Mouse (Mus musculus) cerebellum, adult 9-10 months (tissue): ENCODE data around the gene Mrps27.
A peak's percentile ranks its signal among the peaks of the same experiment; 100 is the strongest.
"Not testable (repeated sequence)": the region's sequence is repeated elsewhere in the genome, so short reads cannot be mapped to it uniquely, and the experiment has no call there.

Experiments used
- DNase-seq: peaks from one replicate; pipeline ENCODE4 v3.0.0; 2022

The Mrps27 gene

DNA sequence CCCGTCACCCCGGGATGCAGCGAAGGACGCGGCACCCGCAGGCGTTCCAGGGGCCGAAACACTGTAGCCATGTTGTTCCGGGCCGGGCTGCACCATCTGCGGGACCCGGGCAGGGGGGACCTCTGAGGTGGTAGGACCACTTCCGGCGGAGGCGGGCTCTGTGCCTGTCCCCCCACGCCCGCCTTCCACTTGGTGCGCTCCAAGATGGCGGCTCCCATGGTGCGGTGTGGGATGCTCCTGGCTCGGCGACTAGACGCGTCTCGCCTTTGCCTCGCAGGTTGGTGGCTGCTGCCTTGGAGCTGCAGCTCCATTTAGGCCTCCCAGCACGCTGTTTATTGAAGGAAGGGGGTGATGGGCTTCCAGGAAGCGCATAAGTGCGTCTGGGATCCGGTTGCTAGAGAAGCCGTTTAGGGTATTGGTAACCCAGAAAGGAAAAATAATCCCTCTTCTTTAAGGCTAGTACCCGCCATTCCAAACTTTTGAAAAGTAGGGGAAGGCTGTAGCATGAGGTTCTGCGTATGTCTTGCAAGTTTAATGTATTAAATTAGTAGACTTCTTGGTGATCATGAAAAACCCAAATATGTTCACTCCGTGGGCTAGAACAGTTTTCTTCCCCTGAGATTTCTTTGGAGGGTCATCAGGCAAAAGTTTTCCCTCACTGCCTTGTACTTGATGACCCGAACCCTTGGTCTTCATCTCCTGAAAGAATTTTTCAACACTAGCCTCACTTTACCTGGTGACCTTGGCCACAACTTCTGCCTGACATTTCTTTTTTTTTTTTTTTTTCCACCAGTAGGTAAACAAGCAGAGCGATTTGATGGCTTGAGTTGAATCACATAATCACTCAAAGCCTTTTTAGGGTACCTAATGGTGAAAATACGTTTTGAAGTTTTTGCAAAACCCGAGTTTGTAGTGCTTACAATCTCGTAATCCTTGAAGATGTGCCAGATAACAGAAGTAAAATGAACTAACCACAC lies at the start of gene Mrps27, which contains the start of gene Ptcd2:
Mrps27 (plus strand) TSS at position 188 of the 977 bp plus-strand sequence.
Ptcd2 (minus strand) TSS at position 107 of the 977 bp plus-strand sequence.
- peak; percentile 97 for DNase-seq

DNA sequence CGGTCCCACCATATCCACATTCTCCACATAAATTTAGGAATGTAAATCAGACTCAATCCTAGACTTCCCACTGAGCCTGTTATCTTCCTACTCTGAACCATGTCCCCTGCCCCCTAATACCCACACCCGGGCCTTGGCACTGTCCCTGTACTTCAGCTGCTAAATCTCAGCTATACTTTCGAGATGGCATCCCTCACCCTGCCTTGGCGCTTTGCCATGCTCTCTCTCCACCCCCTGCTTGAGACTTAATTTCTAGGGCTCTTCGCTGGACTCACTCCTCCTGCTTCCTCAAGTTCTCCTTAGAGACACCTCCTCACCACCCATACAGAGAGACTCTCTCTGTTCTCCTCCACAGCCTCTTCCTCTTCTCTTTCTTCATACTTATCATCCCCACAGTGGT lies 44.7 kb upstream of the Mrps27 start:
- DNase-seq, result no peak

DNA sequence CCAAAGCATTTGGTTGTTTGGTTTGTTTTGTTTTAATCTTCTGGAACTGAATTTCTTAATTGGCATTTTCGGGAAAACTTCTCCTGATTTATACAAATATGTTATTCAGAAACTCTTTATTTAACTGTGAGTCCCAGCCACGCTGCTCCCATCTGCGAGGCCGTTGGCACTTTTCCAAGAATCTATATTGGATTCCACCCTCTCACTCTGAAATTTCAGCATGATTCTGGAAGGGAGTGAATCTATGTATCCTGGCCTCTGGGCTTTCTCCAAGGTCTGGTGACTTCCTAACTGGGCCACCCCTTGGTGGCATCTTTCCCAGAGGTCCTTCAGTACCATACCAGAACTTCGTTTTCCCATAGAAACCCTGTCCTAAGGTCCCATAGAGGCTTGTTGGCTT lies 40.7 kb upstream of the Mrps27 start:
- no peak for DNase-seq

DNA sequence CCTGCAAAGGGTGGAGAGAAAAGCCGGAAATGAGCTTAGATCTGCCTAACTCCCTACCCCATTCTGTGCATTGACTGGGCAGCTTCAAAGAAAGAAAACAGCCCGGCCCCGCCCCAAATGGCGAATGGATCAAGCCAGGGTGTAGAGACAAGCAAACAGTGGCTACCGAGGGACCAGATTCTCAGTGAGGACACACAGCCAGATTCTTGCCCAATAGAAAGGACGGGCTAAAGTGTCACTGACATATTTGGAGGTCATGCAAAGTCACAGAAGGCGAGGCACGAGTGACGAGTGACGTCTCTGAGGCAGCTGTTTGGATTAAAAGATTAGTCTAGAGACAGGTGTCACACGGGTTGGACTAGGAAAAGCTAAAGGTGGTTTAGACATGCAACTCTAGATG lies 40.2 kb upstream of the Mrps27 start:
- DNase-seq, result no peak

DNA sequence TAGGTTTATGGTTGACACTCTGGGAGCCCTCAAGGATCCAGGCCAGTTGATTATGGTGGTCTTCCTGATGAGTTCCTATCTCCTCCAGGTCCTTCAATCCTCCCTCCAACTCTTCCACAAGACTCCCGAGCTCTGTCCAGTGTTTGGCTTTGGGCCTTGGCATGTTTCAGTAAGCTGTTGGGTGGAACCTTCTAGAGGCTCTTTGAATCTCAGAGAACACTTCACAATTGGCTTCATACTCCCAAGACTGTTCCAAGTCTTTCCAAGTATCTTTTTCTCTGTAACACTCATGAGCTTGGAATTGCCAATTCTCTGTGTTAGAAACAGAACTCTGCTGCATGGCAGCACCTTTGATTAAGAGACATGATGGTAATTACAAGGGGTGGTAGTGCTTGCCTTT lies 39.4 kb upstream of the Mrps27 start:
- no peak for DNase-seq

DNA sequence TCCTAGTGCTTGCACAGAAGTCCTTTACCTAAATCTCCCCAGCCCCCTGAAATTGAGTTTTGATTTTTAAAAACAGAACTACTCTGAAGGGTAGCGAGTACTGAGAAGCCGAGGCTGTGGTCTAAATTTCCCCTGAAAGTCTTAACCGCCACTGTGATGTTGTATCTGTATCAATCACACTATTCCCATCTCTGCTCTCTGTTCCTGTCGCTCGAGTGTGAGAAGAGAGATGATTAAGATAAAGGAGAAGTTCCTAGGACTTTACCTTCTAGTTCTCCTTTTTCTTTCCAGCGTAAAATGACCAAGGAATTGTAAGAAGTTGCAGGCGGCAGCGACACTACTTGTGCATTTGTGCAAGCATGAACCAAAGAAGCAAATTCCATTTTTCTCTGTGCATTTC lies 38.4 kb upstream of the Mrps27 start:
- DNase-seq, result no peak

DNA sequence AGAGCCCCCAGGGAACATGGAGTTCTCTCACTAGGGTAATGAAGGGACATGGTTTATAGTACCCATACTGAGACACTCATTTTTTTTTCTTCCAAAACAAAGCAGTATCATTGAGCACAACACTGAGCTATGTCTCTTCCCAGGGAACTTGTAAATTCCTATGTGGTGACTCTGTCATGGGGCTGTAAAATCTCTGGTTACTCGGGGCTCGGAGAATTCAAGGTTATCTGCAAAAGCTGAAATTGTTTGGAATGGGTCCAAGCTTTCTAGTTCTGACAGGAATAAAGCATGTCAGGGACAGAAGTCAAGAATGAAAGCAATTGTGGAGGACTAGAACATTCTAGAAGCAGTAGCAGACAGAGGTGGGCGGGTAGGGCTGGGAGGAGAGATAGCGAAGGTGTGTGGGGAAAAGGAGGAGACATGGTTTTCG lies 36.6 kb upstream of the Mrps27 start:
- DNase-seq, result no peak

DNA sequence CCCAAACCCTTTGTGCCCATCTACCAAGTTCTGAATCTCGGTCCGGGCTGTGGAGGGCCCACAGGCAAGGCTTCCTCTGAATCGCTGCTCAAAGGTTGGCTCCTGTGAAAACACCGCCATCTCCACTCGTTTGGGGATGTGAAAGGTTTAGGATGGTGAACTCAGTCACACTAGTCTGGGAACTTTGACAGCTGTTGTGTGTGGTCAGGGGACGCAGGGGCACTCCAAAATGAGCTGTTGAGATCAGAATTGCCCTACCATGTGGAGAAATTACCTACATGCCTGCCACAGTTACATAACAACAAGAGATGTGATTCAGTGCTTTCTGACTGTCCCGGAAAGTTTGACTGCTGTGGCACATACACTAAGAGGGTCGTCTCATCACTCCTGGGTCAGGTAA lies 36.2 kb upstream of the Mrps27 start:
- no peak for DNase-seq

DNA sequence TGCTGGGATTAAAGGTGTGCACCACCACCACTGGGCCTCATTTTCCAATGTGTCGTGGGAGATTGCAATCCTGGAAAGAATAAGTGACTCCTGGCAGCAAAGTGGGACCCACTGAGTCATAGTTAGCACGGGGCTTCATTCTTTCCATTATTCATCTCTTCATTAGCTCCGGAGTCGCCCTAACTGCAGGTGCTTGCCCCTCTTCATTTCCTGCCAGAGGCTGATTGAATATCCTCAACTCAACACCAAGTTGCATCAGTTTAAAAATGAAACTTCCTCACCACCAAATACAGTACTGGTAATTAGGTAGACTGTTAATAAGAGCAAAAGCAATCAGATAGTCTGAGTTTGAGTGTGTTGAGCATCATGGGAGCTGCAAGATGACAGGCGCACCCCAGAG lies 30.5 kb upstream of the Mrps27 start:
- DNase-seq, result no peak

DNA sequence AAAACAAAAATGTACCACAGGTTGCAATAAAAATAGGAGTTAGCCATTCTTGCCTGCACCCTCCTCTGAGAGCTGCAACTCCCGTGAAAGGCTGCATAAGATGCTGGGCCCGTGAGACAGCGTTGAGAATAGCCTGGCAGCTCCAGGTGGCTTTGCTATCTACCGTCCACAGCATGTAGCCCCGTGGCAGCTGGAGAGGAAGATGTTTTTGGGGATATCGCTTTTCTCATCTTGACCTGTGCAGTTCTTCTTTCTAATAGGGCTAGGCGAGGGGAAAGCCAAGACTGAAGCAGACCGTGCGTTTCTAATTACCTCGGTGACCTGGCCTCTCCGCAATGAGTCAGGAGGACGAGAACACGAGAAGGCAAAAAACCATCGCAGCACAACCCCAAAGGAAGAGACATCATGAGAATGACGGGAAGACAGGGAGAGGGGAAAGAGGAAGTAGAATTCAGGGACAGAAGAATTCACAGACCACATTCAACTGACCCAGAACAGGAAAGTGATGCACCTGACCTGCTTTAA lies 29.9 kb upstream of the Mrps27 start:
- DNase-seq, result no peak

DNA sequence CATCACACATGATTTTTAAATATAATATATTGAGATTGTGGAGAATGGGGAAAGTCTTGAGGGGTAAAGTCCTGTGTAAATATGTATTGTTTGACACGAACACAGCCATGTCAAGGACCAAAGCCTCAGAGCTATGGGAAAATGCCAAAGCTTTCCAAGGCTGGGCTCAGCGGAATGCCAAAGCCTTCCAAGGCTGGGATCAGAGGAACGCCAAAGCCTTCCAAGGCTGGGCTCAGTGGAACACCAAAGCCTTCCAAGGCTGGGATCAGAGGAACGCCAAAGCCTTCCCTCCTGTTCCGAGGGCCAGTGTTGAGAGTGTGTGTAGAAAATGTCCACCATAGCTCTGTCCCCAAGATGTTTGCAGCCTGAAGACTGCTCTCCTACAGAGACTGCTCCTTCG lies 28.2 kb upstream of the Mrps27 start:
- no peak for DNase-seq

DNA sequence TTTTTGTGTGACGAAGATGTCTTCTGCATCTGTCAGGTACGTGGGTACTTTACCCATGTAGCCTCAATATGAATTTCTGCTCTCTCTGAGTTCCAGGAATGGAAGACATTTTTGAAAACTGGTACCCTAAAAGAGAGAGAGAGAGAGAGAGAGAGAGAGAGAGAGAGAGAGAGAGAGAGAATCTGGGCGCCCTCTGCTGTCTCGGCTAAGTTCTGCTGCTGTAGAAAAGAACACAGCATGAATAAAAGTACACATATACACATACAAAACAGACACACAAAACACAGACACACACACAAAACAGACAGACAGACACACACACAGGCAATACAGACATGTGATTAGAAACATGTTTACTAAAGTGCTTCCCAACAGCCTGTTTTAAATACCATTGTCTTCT lies 27.5 kb upstream of the Mrps27 start:
- peak; percentile 34 for DNase-seq

DNA sequence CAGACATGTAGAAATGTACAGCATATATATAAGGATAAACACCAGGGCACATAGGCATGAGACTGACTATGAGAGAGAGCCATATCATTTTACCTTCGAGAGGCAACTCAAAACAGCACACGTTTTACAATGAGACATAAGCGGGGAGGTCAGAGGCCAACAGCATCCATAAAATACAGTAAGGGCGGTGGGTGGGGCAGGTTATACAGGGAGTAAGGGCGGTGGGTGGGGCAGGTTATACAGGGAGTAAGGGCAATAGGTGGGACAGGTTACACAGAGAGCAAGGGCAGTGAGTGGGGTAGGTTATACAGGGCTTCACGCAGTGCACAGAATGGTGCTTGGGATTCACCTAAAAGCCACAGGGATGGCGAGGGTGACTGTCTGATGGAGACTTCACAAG lies 24.1 kb upstream of the Mrps27 start:
- DNase-seq, result no peak

DNA sequence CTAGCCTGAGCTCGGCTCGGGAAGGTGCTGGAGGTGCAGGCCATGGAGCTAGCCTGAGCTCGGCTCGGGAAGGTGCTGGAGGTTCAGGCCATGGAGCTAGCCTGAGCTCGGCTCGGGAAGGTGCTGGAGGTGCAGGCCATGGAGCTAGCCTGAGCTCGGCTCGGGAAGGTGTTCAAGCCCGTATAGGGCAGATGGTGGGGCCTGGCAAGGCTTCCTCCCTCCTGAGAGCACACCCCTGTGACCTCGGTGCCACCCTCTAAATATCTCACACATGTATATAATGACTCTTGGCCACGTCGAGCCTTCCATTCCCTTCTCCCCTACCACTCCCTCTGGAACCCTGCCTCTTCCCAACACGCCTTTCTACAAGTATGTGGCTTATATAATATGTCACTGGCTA lies 21.7 kb upstream of the Mrps27 start:
- DNase-seq, result not testable (repeated sequence)

DNA sequence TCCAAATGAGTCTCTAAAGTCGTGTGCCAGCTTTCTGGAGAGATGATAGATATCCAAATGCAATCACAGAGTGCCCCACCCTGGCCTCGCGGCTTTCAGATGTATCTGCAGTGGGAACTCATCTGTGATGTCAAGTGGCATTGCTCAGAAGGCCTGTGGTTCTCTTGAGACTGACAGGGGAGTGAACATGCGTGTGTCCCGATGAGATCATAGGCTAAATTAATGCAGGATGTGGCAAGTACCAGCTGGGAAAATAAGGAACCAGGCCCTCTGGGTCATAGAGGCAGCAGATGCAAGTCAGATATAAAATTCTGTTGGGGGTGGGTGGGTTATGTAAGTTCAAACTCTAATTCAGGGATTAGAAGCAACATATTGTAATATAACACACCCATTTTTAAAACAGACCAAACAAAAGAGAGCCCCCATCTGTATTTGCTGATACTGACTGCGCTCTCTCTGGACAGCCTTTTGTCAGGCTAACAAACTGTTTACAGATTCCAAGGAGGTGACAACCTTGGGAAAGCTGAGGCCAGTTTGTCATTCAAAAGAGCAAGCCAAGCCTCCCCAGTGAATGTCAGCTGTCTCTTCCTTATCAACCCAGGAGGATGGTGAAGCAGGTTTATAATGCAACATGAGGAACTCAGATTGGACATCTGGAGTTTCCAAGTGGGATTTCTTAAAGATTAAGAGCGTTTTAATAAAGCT lies 20.8 kb upstream of the Mrps27 start:
- no peak for DNase-seq

DNA sequence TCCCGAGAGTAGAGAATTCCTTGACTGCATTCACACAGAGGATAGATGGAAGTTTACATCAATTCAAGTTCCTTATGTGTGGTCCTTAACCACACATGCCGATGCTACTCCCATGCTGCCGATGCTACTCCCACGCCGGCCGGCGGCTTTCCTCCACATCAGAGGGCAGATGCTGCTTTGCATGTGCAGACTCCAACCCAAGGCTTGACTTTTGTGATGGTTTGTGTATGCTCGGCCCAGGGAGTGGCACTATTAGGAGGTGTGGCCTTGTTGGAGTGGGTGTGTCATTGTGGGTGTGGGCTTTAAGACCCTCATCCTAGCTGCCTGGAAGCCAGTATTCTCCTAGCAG lies 20.3 kb upstream of the Mrps27 start:
- not testable (repeated sequence) for DNase-seq

DNA sequence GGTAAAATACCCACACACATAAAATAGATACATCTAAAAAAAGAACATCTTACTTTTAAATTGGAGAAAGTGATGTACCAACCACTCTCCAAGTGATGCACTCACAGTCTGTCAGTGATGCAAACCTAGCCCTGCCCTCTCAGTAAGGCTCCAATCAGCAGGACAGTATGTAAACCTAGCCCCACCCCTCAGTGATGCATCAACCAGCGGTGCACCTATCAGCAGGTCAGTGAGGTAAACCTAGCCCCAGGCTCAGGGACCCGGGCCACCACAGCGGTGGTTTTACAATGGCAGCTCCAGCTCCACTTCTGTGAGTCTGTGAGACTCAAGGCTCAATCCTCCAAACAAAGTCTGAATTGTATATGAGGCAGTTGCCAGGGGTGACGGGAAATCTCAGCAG lies 13.3 kb upstream of the Mrps27 start:
- no peak for DNase-seq

DNA sequence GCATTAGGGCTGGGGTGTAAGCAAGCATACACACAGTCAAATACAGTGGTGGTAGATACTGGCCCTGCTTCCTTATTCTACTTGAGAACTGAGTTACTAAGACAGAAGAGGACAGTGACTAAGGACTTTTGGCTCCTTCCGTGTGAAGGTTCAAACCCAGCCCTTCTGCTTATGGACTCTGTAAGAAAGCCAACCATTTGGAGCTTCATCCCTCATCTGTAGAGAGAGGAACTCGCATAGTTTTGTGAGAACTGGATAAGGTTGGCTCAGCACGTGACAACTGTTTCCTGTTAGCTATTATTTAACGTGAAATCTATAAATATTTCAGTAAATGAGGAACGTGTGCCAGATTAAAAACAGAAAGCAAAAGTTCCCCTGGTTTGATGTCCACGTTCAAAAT lies 7.1 kb upstream of the Mrps27 start:
- DNase-seq, result no peak

DNA sequence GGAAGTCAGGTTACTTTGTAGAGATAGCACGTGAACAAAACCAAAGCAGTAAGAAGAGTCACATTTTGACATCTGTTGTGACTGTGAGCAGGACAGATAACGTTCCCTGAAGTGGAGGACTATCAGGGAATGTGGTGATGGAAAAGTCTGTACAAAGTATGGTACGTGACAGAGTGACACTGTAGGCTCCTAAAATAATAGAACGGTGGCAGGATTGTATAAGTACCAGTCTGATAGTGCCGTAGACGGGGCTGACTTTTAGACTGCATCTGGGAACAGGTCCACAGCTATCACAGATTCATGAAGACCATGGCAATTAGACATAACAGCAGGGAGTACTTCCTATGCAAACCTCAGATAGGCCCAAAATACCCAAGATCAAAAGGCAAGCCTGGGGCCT lies 3.1 kb upstream of the Mrps27 start:
- no peak for DNase-seq

DNA sequence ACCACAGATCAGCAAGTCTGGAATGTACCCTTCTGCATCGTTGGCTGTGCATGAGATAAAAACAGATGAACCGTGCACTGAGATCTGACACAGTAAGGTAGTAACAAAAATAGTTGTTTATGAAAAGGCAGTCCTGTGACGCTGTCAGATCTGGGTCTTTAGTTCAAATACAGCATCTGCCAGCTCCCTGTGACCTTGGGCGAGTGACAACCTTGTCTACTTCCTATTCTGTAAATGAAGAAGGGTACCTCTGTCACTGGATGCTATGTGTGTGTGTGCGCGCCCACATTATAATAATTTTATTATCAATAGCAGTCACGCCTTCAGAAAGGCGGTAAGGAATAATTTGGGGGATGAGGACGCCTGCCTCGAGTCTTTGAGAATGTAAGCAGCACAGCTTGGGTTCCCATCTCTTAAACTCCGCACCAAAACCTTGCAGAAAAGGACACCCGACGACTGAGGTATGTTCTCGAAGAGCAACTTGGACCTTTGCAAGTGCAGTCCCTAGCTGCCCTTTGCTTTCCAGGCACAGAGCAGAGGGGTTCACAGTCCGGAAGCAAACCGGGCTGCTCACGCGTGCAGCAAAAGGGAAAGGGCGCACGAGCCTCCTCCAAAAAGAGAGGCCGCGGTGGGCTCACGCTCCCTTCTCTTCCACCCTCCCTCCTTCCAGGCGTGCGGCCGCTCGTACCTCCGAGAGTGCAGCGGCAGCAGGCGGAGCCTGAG lies 549 bp upstream of the Mrps27 start:
- DNase-seq, result no peak

DNA sequence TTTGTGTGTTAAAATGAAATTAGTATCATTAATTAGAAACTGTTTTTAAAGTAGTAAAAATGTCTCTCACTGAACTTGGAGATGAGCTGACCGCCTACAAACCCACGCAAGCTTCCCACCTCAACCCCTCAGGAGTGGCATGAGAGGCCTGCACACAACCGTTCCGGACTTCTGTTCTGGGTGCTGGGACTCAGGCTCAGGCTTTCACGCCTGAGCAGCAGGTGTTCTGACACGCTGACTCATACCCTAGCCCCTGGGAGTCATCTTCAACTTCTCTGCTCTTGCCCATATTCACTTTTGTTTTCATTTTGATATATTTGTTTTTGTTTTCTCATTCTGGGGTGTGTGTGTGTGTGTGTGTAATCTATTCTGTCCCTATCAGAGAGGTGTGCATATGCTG lies 5.4 kb downstream of the Mrps27 start:
- no peak for DNase-seq

DNA sequence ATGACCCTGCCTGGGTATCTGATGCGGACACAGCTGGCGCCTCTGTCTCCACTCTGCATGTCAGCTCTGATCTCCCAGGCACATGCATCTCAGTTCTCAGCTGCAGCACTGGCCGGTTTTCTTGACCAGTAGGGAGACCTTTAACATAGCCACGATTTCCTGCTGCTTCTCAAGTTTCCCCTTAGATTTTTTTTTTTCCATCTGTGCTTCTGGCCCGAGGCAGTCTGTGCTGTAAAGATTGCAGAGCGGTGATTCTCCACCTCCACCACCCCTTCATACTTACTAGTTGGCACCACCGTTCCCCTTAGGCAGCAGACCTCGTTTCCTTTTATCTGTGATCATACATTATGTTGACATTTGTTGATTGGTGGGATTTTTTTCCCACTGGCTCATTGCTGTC lies 6.6 kb downstream of the Mrps27 start:
- no peak for DNase-seq

DNA sequence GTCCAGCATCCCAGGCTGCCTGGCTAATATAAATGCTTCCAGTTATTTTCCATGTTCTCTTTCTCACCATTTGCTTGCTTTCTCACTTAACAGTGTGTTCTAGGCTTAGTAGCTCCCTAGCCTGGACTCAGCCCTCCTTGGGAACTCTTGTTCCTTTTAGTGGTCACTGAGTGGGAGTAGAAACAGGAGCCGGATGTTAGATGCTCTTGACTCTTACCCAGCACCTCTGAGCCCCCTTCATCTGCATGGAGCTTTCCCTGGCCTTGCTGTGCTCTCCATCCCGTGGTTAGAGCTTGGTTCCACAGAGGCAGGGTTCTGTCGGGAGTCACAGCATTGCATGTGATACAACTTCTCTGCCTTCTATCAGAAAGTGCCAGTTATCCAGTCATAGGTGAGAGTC lies 7.0 kb downstream of the Mrps27 start:
- DNase-seq, result no peak
